Mouse (Mus musculus): ENCODE measurements at regions not wholly inside any gene's neighbourhood (a gene's known extent, or its start where the extent isn't known, plus 50 kb on each side); places are given as distances from the start of the nearest gene placed in this dataset.

DNA sequence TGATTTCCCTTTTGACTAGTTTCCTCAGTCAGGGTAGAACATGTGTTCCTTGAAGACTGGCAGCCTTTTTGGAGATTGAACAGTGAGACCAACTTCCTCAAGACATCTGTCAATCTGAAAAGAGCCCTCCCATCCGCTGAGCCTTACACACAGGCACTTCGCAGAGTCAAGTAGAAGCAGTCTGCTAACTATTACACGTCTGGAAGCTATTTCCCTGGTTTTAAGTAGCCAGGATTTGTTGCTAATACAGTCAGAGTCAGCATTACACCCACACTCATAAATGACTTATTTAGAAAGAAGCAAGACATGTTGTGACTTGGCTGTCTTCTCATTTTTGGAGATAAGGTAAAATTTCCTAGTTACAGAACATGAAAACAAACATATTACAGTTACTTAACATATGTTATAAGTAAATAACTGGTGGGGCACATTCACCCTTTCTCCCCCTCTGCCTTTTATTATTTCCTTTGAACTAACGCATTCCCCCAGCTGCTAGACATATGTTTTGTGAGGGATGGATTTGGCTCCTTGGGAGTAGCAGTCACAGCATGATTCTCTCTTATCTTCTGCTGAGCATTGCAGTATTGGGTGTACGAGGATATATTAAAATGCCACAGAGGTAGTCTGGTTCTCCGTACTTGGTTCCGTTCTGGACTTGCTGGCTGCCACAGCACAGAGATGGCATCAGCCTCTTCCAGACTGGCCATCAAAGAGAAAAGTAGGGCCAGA, 92.9 kb upstream of the Adamts16 start:
- H3K27ac ChIP-seq (ENCODE audit: low read depth, low read length) = no peak overlapping the region
- no peaks in the 10 kb centered on the region for H3K9me3 ChIP-seq (replicated peaks; ENCODE audit: control insufficient read depth, low read length)
- H3K4me3 ChIP-seq (ENCODE audit: low read depth, low read length) = no peak overlapping the region
- WGBS = 80% methylated on average over 7 of the region's 7 CpGs
- no peak overlapping the region for H3K9ac ChIP-seq (ENCODE audit: low read length)
- no peak for DNase-seq (ENCODE audit: low spot score)
- no peak for ATAC-seq
- no peaks in the 10 kb centered on the region for H3K27me3 ChIP-seq (replicated peaks; ENCODE audit: control insufficient read depth, insufficient read depth, low read length)
- no peaks in the 10 kb centered on the region for H3K4me1 ChIP-seq (ENCODE audit: control insufficient read depth, insufficient read depth, low read length)
- H3K36me3 ChIP-seq (ENCODE audit: control insufficient read depth, insufficient read depth, low read length) = no peaks in the 10 kb centered on the region
- H3K4me2 ChIP-seq (ENCODE audit: low read length) = no peak overlapping the region

DNA sequence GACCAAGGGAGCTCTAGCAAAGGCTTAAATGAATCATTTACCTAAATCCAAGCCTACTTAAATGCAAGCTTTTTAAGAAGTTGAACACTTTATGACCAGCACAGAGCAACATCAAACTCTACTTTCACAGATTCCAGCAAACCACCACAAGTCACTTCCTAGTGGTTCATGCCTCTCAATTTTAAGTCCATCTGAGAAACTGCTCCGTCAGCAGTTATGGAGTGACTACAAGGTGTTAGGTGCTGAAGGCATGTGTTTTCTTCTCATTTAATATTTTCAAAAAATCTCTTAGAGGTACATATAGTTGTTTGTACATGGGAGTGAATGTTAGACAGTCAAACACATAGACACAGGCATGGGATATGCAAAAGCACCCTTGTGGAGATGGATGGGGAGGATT, 72.2 kb upstream of the Adamts16 start:
- ATAC-seq = no peak

DNA sequence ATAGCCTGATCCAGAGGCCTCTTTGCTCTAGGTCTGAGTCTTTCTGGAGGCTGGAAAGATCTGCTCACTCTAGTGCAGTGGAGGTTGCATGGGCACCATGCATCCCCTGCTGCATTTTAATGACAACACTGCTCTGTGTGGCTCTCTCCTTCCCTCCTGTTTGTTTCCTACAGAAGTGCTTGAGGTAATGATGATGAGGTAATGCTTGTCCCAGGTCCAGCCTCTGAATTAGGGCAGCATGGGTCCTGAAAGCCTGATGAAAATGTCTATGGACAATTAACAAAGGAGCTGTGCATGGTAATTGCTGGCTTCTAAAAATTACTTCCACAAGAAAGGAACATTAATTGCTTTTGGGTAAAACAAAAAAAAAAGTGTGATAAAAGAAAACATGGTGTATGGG, 69.3 kb upstream of the Adamts16 start:
- DNase-seq (ENCODE audit: low spot score) = peak; percentile 77
- Histone ChIP-seq H3K4me2 (ENCODE audit: low read length) (no peak overlapping the region), H3K36me3 (ENCODE audit: control insufficient read depth, insufficient read depth, low read length) (no peaks in the 10 kb centered on the region), H3K9ac (ENCODE audit: low read length) (no peak overlapping the region), H3K9me3 (replicated peaks; ENCODE audit: control insufficient read depth, low read length) (no peaks in the 10 kb centered on the region), H3K27ac (ENCODE audit: low read depth, low read length) (no peak overlapping the region), H3K4me3 (ENCODE audit: low read depth, low read length) (no peak overlapping the region), H3K27me3 (replicated peaks; ENCODE audit: control insufficient read depth, insufficient read depth, low read length) (no peaks in the 10 kb centered on the region), H3K4me1 (ENCODE audit: control insufficient read depth, insufficient read depth, low read length) (no peaks in the 10 kb centered on the region)
- peak; percentile 95 for ATAC-seq

More for the DNA sequence above, 72.2 kb upstream of the Adamts16 start:
- H3K9me3 ChIP-seq (replicated peaks; ENCODE audit: control insufficient read depth, low read length) = no peaks in the 10 kb centered on the region
- no peak overlapping the region for H3K9ac ChIP-seq (ENCODE audit: low read length)
- H3K27ac ChIP-seq (ENCODE audit: low read depth, low read length) = no peak overlapping the region
- no peaks in the 10 kb centered on the region for H3K27me3 ChIP-seq (replicated peaks; ENCODE audit: control insufficient read depth, insufficient read depth, low read length)
- H3K36me3 ChIP-seq (ENCODE audit: control insufficient read depth, insufficient read depth, low read length) = no peaks in the 10 kb centered on the region
- 81% methylated on average over 1 of the region's 1 CpGs for WGBS
- H3K4me2 ChIP-seq (ENCODE audit: low read length) = no peak overlapping the region
- DNase-seq (ENCODE audit: low spot score) = no peak
- no peak overlapping the region for H3K4me3 ChIP-seq (ENCODE audit: low read depth, low read length)
- no peaks in the 10 kb centered on the region for H3K4me1 ChIP-seq (ENCODE audit: control insufficient read depth, insufficient read depth, low read length)

DNA sequence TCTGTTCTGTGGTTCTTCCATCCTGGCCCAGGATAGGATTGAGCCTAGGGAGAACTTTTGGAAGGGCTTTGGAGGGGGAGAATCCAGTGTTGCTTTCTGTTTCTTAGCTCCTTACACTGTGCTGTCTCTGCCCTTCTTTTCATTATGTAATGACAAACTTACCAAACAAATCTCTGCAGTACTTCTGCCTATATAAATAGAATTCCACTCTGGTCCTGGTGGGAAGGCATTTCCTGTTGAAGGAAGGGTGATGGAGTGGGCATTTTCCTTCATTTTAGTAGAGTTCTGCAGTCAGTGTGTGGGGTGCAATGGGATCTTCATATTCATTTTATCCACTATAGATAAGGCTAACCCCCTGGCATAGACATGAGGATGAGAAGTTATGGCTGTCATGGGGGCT, 63.2 kb upstream of the Adamts16 start:
- Histone ChIP-seq H3K9ac (ENCODE audit: low read length) (no peak overlapping the region), H3K27me3 (replicated peaks; ENCODE audit: control insufficient read depth, insufficient read depth, low read length) (no peaks in the 10 kb centered on the region), H3K4me2 (ENCODE audit: low read length) (no peak overlapping the region), H3K4me1 (ENCODE audit: control insufficient read depth, insufficient read depth, low read length) (no peaks in the 10 kb centered on the region), H3K9me3 (replicated peaks; ENCODE audit: control insufficient read depth, low read length) (no peaks in the 10 kb centered on the region), H3K4me3 (ENCODE audit: low read depth, low read length) (no peak overlapping the region), H3K27ac (ENCODE audit: low read depth, low read length) (no peak overlapping the region), H3K36me3 (ENCODE audit: control insufficient read depth, insufficient read depth, low read length) (no peaks in the 10 kb centered on the region)
- DNase-seq (ENCODE audit: low spot score) = no peak
- ATAC-seq = no peak

DNA sequence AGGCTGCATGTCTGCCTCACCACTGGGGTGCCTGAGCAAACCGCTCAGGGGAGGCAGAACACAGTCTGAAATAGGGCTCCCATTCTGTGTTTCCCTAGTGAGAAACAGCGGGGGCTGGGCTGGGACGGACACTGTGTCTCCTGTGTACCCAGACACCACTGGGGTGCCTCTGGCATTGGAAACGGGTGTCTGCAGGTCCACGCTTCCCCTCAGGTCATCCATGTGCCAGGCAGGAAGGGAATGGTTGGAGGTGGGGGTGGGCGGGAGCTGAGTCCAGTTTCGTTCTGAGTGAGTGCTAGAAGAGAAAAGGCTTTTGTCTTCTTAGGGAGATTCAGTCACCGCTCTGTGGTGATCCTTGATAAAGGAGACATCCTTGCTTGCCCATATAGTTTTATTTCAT, 62.2 kb upstream of the Adamts16 start:
- no peak overlapping the region for H3K9ac ChIP-seq (ENCODE audit: low read length)
- no peaks in the 10 kb centered on the region for H3K27me3 ChIP-seq (replicated peaks; ENCODE audit: control insufficient read depth, insufficient read depth, low read length)
- no peaks in the 10 kb centered on the region for H3K9me3 ChIP-seq (replicated peaks; ENCODE audit: control insufficient read depth, low read length)
- 47% methylated on average over 8 of the region's 8 CpGs for WGBS
- no peak for ATAC-seq
- H3K36me3 ChIP-seq (ENCODE audit: control insufficient read depth, insufficient read depth, low read length) = no peaks in the 10 kb centered on the region
- DNase-seq (ENCODE audit: low spot score) = no peak
- H3K4me3 ChIP-seq (ENCODE audit: low read depth, low read length) = no peak overlapping the region
- H3K4me1 ChIP-seq (ENCODE audit: control insufficient read depth, insufficient read depth, low read length) = no peaks in the 10 kb centered on the region
- no peak overlapping the region for H3K4me2 ChIP-seq (ENCODE audit: low read length)
- no peak overlapping the region for H3K27ac ChIP-seq (ENCODE audit: low read depth, low read length)

DNA sequence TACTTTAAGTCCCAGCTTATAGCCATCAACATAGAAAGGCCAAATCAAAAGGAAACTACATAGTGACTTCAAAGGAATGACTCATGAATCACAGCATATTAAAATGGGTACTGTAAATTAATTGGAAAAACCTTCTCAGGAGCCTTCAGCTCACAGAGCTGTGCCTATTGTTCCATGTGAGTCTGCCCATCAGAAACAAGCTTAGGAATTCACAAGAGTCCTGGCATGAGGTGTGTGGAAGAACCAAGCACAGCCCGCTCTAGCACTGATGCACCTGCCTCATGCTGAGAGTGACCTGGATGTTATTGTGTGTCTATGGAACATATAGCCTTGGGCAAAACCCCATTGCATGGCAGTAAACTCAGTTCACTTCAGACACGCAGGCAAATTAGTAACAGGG, 61.5 kb upstream of the Adamts16 start:
- ATAC-seq (no peak), DNase-seq (ENCODE audit: low spot score) (no peak)
- Histone ChIP-seq H3K9me3 (replicated peaks; ENCODE audit: control insufficient read depth, low read length) (no peaks in the 10 kb centered on the region), H3K27me3 (replicated peaks; ENCODE audit: control insufficient read depth, insufficient read depth, low read length) (no peaks in the 10 kb centered on the region), H3K9ac (ENCODE audit: low read length) (no peak overlapping the region), H3K4me2 (ENCODE audit: low read length) (no peak overlapping the region), H3K27ac (ENCODE audit: low read depth, low read length) (no peak overlapping the region), H3K36me3 (ENCODE audit: control insufficient read depth, insufficient read depth, low read length) (no peaks in the 10 kb centered on the region), H3K4me3 (ENCODE audit: low read depth, low read length) (no peak overlapping the region), H3K4me1 (ENCODE audit: control insufficient read depth, insufficient read depth, low read length) (no peaks in the 10 kb centered on the region)
- 70% methylated on average over 2 of the region's 2 CpGs for WGBS

DNA sequence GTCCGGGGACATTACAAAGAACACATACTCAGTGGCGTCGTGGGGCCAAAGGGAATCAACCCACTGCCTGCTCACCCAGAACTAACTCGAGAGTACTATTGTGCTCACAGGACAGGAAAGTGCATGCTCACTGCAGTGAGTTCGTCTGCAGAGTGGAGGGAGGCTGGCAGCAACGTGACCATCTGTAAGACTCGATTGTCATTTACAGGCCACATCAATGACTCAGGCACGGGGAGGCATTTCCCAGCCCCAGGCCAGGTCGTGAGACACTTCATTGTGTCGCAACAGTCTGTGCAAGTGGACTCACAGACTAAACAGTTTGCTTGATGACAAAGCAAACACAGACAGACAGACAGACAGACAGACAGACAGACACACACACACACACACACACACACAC, 61.1 kb upstream of the Adamts16 start:
- ATAC-seq = no peak
- DNase-seq (ENCODE audit: low spot score) = no peak
- H3K9ac ChIP-seq (ENCODE audit: low read length) = no peak overlapping the region
- H3K4me2 ChIP-seq (ENCODE audit: low read length) = no peak overlapping the region
- no peaks in the 10 kb centered on the region for H3K4me1 ChIP-seq (ENCODE audit: control insufficient read depth, insufficient read depth, low read length)
- no peaks in the 10 kb centered on the region for H3K27me3 ChIP-seq (replicated peaks; ENCODE audit: control insufficient read depth, insufficient read depth, low read length)
- WGBS = 42% methylated on average over 10 of the region's 10 CpGs
- H3K36me3 ChIP-seq (ENCODE audit: control insufficient read depth, insufficient read depth, low read length) = no peaks in the 10 kb centered on the region
- H3K27ac ChIP-seq (ENCODE audit: low read depth, low read length) = no peak overlapping the region
- no peaks in the 10 kb centered on the region for H3K9me3 ChIP-seq (replicated peaks; ENCODE audit: control insufficient read depth, low read length)
- H3K4me3 ChIP-seq (ENCODE audit: low read depth, low read length) = no peak overlapping the region

DNA sequence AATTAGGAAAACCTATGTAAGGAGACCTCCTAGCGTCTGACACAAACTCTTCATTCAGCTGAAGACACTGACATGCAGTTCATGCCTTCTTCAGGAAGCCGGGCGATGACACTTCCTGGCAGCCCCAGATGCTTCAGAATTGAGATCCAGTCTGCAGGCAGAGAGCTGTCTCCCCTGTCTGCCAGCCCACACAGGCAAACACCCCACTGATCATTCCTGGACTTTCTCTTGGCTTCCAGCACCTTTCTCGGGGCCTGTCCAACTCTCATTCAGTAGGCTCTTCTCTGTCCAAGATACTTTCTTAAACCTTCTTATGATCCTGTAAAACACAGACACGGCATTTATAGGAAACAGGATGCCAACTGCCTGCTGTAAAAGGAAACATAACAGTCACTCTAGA, 50.0 kb upstream of the Adamts16 start:
- H3K4me1 ChIP-seq (ENCODE audit: control insufficient read depth, insufficient read depth, low read length) = no peaks in the 10 kb centered on the region
- no peak for ATAC-seq
- no peak overlapping the region for H3K4me2 ChIP-seq (ENCODE audit: low read length)
- DNase-seq (ENCODE audit: low spot score) = no peak
- H3K27ac ChIP-seq (ENCODE audit: low read depth, low read length) = no peak overlapping the region
- no peak overlapping the region for H3K4me3 ChIP-seq (ENCODE audit: low read depth, low read length)
- no peak overlapping the region for H3K9ac ChIP-seq (ENCODE audit: low read length)
- WGBS = 83% methylated on average over 5 of the region's 5 CpGs
- no peaks in the 10 kb centered on the region for H3K27me3 ChIP-seq (replicated peaks; ENCODE audit: control insufficient read depth, insufficient read depth, low read length)
- no peaks in the 10 kb centered on the region for H3K9me3 ChIP-seq (replicated peaks; ENCODE audit: control insufficient read depth, low read length)
- no peaks in the 10 kb centered on the region for H3K36me3 ChIP-seq (ENCODE audit: control insufficient read depth, insufficient read depth, low read length)
